Mouse (Mus musculus): ENCODE measurements at regions not wholly inside any gene's neighbourhood (a gene's known extent, or its start where the extent isn't known, plus 50 kb on each side); places are given as distances from the start of the nearest gene placed in this dataset.
"Not testable (repeated sequence)": the region's sequence is repeated elsewhere in the genome, so short reads cannot be mapped to it uniquely, and the experiment has no call there.

DNA sequence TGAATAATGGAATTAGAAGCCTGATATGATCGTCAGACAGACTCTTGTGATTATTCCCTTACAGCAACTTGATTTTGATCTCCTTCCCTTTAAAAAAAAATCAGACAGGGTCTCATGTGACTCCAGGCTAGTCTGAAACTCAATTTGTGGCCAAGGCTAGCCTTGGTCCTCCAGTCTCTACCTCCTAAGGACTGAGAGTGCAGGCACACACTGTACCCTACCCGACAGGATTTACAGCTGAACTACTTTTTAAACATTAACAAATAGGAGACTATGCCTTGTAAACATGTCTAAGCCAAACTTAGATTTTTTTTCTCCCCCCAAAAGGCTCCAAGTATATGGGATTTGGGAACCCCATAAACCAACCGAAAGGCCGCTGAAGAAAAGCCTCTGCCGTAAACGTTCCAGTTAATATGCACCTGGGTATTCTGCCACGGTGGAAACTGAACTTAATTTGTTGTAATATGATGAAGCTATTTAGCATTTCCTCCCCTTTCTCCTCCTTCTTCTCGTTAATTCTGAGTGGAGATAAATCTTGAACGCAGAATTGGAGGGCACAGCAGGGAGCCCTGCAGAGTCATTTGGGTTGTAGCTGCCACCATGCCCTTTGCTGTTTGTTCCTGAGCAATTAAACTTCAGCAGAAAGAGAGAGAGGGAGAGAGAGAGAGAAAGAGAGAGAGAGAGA lies 170.0 kb upstream of the Kit start:
- 44% methylated on average over 9 of the region's 9 CpGs for WGBS
- DNase-seq (no peak), ATAC-seq (ENCODE audit: low FRiP score, low TSS enrichment) (no peak)
- Histone ChIP-seq H3K36me3 (ENCODE audit: control insufficient read depth, insufficient read depth, low read length) (no peaks in the 10 kb centered on the region), H3K9ac (replicated peaks; ENCODE audit: low read length) (no peak overlapping the region), H3K4me2 (ENCODE audit: low read length) (no peak overlapping the region), H3K9me3 (ENCODE audit: control insufficient read depth, low read length) (no peaks in the 10 kb centered on the region), H3K27ac (replicated peaks; ENCODE audit: low read depth, low read length) (no peak overlapping the region), H3K27me3 (ENCODE audit: control insufficient read depth, insufficient read depth, low read length) (no peaks in the 10 kb centered on the region; the same call in 1 of the 2 replicates), H3K4me3 (replicated peaks; ENCODE audit: low read depth, low read length) (no peak overlapping the region), H3K4me1 (ENCODE audit: control insufficient read depth, insufficient read depth, low read length) (peaks cover 31% of the 10 kb centered on the region)

- Histone ChIP-seq H3K9ac (replicated peaks; ENCODE audit: low read length) (no peak overlapping the region), H3K27me3 (ENCODE audit: control insufficient read depth, insufficient read depth, low read length) (no peaks in the 10 kb centered on the region; the same call in 1 of the 2 replicates), H3K9me3 (ENCODE audit: control insufficient read depth, low read length) (no peaks in the 10 kb centered on the region), H3K4me3 (replicated peaks; ENCODE audit: low read depth, low read length) (no peak overlapping the region), H3K4me2 (ENCODE audit: low read length) (no peak overlapping the region), H3K4me1 (ENCODE audit: control insufficient read depth, insufficient read depth, low read length) (peaks cover 31% of the 10 kb centered on the region), H3K27ac (replicated peaks; ENCODE audit: low read depth, low read length) (no peak overlapping the region), H3K36me3 (ENCODE audit: control insufficient read depth, insufficient read depth, low read length) (no peaks in the 10 kb centered on the region)
- ATAC-seq (ENCODE audit: low FRiP score, low TSS enrichment) (no peak), DNase-seq (peak; percentile 70)
- WGBS = 23% methylated on average over 7 of the region's 7 CpGs
These were observed 169.2 kb upstream of the Kit start for GRCm38 (mm10) chr5:75405496-75405895.

DNA sequence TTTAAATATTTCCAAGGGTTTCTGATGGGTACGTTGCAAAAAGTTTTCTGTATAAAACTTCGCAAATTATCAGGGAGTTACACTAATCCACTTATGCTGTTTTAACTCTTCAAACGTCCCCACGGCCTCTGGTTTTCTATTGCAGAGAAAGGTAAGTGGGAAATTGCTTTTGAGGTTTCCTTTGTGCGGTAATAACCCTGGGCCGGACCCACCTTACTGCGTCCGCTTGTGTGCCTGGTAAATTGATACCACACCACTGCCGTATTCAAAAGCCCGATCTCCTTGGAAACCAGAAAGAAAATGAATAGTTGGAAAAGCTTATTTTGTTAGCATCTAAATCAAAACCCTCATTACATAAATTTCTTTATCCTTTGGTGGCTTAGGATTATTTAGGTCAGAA lies 167.0 kb upstream of the Kit start:
- peaks cover 16% of the 10 kb centered on the region; the same call in 1 of the 2 replicates for H3K4me1 ChIP-seq (ENCODE audit: control insufficient read depth, insufficient read depth, low read length)
- no peak overlapping the region for H3K4me3 ChIP-seq (replicated peaks; ENCODE audit: low read depth, low read length)
- no peaks in the 10 kb centered on the region; the same call in 1 of the 2 replicates for H3K27me3 ChIP-seq (ENCODE audit: control insufficient read depth, insufficient read depth, low read length)
- H3K4me2 ChIP-seq (ENCODE audit: low read length) = no peak overlapping the region
- H3K9me3 ChIP-seq (ENCODE audit: control insufficient read depth, low read length) = no peaks in the 10 kb centered on the region
- no peak overlapping the region for H3K9ac ChIP-seq (replicated peaks; ENCODE audit: low read length)
- DNase-seq (no peak), ATAC-seq (ENCODE audit: low FRiP score, low TSS enrichment) (no peak)
- H3K27ac ChIP-seq (replicated peaks; ENCODE audit: low read depth, low read length) = no peak overlapping the region
- no peaks in the 10 kb centered on the region for H3K36me3 ChIP-seq (ENCODE audit: control insufficient read depth, insufficient read depth, low read length)
- 22% methylated on average over 10 of the region's 10 CpGs for WGBS

- ATAC-seq (ENCODE audit: low FRiP score, low TSS enrichment) (no peak), DNase-seq (peak; percentile 40)
- no peak overlapping the region for H3K4me2 ChIP-seq (ENCODE audit: low read length)
- H3K36me3 ChIP-seq (ENCODE audit: control insufficient read depth, insufficient read depth, low read length) = no peaks in the 10 kb centered on the region
- no peaks in the 10 kb centered on the region for H3K27me3 ChIP-seq (ENCODE audit: control insufficient read depth, insufficient read depth, low read length)
- no peak overlapping the region for H3K4me3 ChIP-seq (replicated peaks; ENCODE audit: low read depth, low read length)
- no peak overlapping the region for H3K27ac ChIP-seq (replicated peaks; ENCODE audit: low read depth, low read length)
- no peaks in the 10 kb centered on the region; the same call in 1 of the 2 replicates for H3K9me3 ChIP-seq (ENCODE audit: control insufficient read depth, low read length)
- H3K4me1 ChIP-seq (ENCODE audit: control insufficient read depth, insufficient read depth, low read length) = peaks cover 13% of the 10 kb centered on the region; the same call in 1 of the 2 replicates
- 73% methylated on average over 24 of the region's 24 CpGs for WGBS
- H3K9ac ChIP-seq (replicated peaks; ENCODE audit: low read length) = no peak overlapping the region; the same call in 1 of the 2 replicates
These were observed 164.2 kb upstream of the Kit start for GRCm38 (mm10) chr5:75410240-75411186.

GRCm38 (mm10) chr5:75419282-75419681 lies 155.4 kb upstream of the Kit start:
- not testable (repeated sequence) for H3K4me1 ChIP-seq (ENCODE audit: control insufficient read depth, insufficient read depth, low read length); ATAC-seq (ENCODE audit: low FRiP score, low TSS enrichment); H3K27ac ChIP-seq (replicated peaks; ENCODE audit: low read depth, low read length); H3K4me3 ChIP-seq (replicated peaks; ENCODE audit: low read depth, low read length); H3K27me3 ChIP-seq (ENCODE audit: control insufficient read depth, insufficient read depth, low read length); H3K9me3 ChIP-seq (ENCODE audit: control insufficient read depth, low read length); H3K9ac ChIP-seq (replicated peaks; ENCODE audit: low read length); H3K36me3 ChIP-seq (ENCODE audit: control insufficient read depth, insufficient read depth, low read length); DNase-seq; H3K4me2 ChIP-seq (ENCODE audit: low read length)
- 81% methylated on average over 1 of the region's 2 CpGs for whole genome bisulfite sequencing

GRCm38 (mm10) chr5:75432885-75433284 lies 141.8 kb upstream of the Kit start:
- Histone ChIP-seq H3K9me3 (ENCODE audit: control insufficient read depth, low read length) (no peaks in the 10 kb centered on the region), H3K27ac (replicated peaks; ENCODE audit: low read depth, low read length) (no peak overlapping the region), H3K9ac (replicated peaks; ENCODE audit: low read length) (no peak overlapping the region), H3K4me3 (replicated peaks; ENCODE audit: low read depth, low read length) (no peak overlapping the region), H3K4me1 (ENCODE audit: control insufficient read depth, insufficient read depth, low read length) (no peaks in the 10 kb centered on the region), H3K36me3 (ENCODE audit: control insufficient read depth, insufficient read depth, low read length) (no peaks in the 10 kb centered on the region), H3K27me3 (ENCODE audit: control insufficient read depth, insufficient read depth, low read length) (no peaks in the 10 kb centered on the region), H3K4me2 (ENCODE audit: low read length) (no peak overlapping the region)
- 87% methylated on average over 2 of the region's 2 CpGs for WGBS
- DNase-seq (no peak), ATAC-seq (ENCODE audit: low FRiP score, low TSS enrichment) (no peak)

- DNase-seq (no peak), ATAC-seq (ENCODE audit: low FRiP score, low TSS enrichment) (no peak)
- Histone ChIP-seq H3K9me3 (ENCODE audit: control insufficient read depth, low read length) (no peaks in the 10 kb centered on the region), H3K9ac (replicated peaks; ENCODE audit: low read length) (no peak overlapping the region), H3K36me3 (ENCODE audit: control insufficient read depth, insufficient read depth, low read length) (no peaks in the 10 kb centered on the region), H3K27ac (replicated peaks; ENCODE audit: low read depth, low read length) (no peak overlapping the region), H3K4me1 (ENCODE audit: control insufficient read depth, insufficient read depth, low read length) (0 out of 2 replicates have a peak, but pooled peaks cover 1% of the 10 kb centered on the region), H3K27me3 (ENCODE audit: control insufficient read depth, insufficient read depth, low read length) (no peaks in the 10 kb centered on the region), H3K4me3 (replicated peaks; ENCODE audit: low read depth, low read length) (no peak overlapping the region), H3K4me2 (ENCODE audit: low read length) (no peak overlapping the region)
- WGBS = 77% methylated on average over 5 of the region's 5 CpGs
These were observed 136.8 kb upstream of the Kit start for GRCm38 (mm10) chr5:75437924-75438323.

- H3K4me2 ChIP-seq (ENCODE audit: low read length) = no peak overlapping the region
- H3K4me3 ChIP-seq (replicated peaks; ENCODE audit: low read depth, low read length) = no peak overlapping the region
- 0 out of 2 replicates have a peak, but pooled peaks cover 12% of the 10 kb centered on the region for H3K4me1 ChIP-seq (ENCODE audit: control insufficient read depth, insufficient read depth, low read length)
- no peaks in the 10 kb centered on the region for H3K36me3 ChIP-seq (ENCODE audit: control insufficient read depth, insufficient read depth, low read length)
- H3K27ac ChIP-seq (replicated peaks; ENCODE audit: low read depth, low read length) = no peak overlapping the region
- H3K9ac ChIP-seq (replicated peaks; ENCODE audit: low read length) = no peak overlapping the region
- no peak for DNase-seq
- ATAC-seq (ENCODE audit: low FRiP score, low TSS enrichment) = no peak
- no peaks in the 10 kb centered on the region for H3K27me3 ChIP-seq (ENCODE audit: control insufficient read depth, insufficient read depth, low read length)
- WGBS = 68% methylated on average over 3 of the region's 3 CpGs
- no peaks in the 10 kb centered on the region for H3K9me3 ChIP-seq (ENCODE audit: control insufficient read depth, low read length)
These were observed 130.6 kb upstream of the Kit start for GRCm38 (mm10) chr5:75444024-75444604.

Data from midbrain, embryonic 14.5 days (tissue).